Mouse (Mus musculus) heart, adult 11 months (tissue): ENCODE measurements around the gene Adam6b.
A peak's percentile ranks its signal among the peaks of the same experiment; 100 is the strongest.
"Not testable (repeated sequence)": the region's sequence is repeated elsewhere in the genome, so short reads cannot be mapped to it uniquely, and the experiment has no call there.

Experiments
- DNase-seq: peaks from one replicate; pipeline ENCODE4 v3.0.0; 2022

The Adam6b gene

DNA sequence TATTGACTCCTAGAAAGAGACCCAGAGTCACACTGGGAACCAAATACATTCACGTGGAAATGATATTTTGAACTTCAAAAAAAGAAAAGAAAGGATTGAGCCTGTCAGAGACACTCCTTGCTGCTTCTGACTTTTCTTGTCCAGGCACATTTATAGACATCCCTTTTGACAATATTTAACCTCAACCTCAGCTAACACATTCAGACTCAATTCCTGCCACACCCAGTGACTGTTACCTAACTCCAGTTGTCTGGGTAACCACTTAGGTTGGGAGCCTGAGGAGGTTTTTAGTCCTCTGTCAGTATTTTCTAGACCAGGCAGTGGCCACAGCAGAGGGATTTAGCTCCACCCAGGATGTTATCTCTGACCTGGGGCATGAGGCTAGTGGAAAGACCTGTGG is at the start of gene Adam6b:
Gene Adam6b (plus strand): TSS at position 301 of the 400 bp plus-strand sequence.
- not testable (repeated sequence) for DNase-seq

GRCm38 (mm10) chr12:113446061-113446460 is 43.2 kb upstream of the Adam6b start:
- peak; percentile 79 for DNase-seq

GRCm38 (mm10) chr12:113476164-113476563 is 13.1 kb upstream of the Adam6b start:
- DNase-seq = no peak

- no peak for DNase-seq
These were observed 7.2 kb upstream of the Adam6b start for GRCm38 (mm10) chr12:113482147-113482546.

DNA sequence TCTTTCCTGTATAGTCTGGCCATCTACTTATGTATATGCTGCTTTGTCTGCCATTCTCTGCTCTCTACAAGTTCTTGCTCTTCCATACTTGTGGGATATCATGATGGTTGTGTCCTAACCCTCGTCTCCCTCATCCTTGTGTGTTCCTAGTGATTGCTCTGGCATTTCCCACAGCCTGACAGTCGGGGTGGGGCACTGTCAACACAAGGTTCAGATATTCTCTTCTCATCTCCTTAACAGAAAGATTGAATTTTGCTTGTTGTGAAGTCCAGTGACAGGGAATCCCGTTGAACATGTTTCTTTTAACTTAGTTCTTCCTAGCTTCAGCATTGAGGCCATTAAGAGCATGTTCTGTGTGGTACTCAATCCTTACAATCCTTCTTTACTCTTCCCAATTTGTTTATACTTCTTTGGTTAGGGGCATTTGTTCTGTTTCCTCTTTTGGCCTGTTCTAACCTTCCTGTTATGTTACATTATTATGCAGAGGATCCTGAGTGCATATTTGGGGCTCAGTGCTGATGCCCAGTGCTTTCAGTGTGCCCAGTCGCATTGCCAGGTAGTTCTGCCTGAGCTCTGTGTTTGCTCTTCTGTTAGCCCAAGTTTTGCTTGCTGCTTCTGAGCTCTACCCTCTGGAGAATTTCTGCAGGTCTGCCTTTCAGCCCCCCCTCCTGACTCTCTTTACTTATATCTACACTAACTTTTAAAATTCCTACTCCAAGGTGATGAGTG is 6.5 kb upstream of the Adam6b start:
- DNase-seq = peak; percentile 55

DNA sequence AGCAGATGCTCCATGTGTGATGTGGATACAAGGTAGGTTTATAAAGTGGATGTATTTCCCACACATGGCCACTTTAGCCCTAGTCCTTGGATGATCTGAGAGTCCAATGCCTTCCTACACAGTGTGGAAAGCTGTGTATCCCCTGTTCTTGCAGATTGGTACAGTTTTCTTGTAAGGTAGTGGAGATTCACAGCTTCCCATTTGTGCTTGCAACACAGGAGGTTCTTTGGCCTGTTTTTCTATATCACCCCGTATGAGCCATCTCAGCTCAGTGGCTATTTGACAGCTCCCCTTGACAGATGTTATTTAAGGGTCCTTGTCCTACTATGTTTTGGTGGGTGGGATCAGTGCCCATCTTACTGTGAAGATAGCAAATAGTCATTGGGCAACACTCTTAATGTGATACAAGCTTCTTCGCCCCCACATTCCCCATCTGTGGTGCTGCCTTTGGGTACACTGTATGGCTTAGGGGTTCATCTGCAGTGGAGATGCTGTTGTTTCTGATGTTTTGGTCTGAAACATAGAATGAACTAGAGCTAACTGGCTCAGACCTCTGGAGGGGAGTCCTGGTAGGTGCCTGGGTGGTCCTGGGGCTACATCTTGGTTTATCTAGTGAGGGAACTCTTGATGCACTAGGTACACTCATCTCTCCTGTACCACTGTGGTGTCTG is 5.7 kb upstream of the Adam6b start:
- DNase-seq = peak; percentile 79

- peak; percentile 67 for DNase-seq
These were observed 4.3 kb upstream of the Adam6b start for GRCm38 (mm10) chr12:113484971-113485485.

DNA sequence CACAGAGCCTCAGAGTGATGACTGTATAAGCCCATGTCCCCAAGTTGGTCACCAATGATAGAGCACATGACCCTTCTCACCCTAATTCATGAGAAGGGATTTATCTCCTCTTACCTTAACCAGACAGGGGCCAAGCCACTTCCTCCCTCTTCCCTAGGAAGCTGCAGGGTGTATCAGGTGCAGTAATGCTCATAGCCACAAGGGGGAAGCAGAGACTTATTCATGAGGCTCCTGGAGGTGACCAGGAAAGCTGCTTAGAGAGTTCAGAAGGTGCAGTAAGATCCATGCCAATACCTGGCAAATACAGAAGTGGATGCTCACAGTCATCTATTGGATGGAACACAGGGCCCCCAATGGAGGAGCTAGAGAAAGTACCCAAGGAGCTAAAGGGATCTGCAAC is 1.6 kb upstream of the Adam6b start:
- DNase-seq = peak; percentile 93

GRCm38 (mm10) chr12:113525901-113526300 is 36.6 kb downstream of the Adam6b start:
- no peak for DNase-seq
